Mouse (Mus musculus): ENCODE results near the gene Abr. TPM values are rescaled to one million over a fixed set of nuclear protein-coding genes. Genes with fewer than 3 reads are reported as not detected.
A peak's percentile ranks its signal among the peaks of the same experiment; 100 is the strongest.

Gene Abr
- polyA plus RNA-seq, 1 experiment from 2014 or later = 39.2 TPM

GRCm38 (mm10) chr11:76398798-76399586 lies 223.1 kb downstream of the Abr start, which contains the start of gene Nxn:
Nxn (minus strand) TSS chr11:76399140.
- Histone ChIP-seq H3K9ac (peak within 1 kb of the TSS; percentile 81), H3K27ac (ENCODE audit: low read depth) (peak within 1 kb of the TSS; percentile 88), H3K4me2 (peak within 1 kb of the TSS; percentile 73), H3K4me3 (ENCODE audit: low read depth, low read length) (peak within 1 kb of the TSS; percentile 83), H3K36me3 (ENCODE audit: insufficient read depth) (no peaks in the 10 kb centered on the region), H3K4me1 (ENCODE audit: insufficient read depth) (no peaks in the 10 kb centered on the region), H3K27me3 (ENCODE audit: insufficient read depth, low read length) (no peaks in the 10 kb centered on the region), H3K9me3 (ENCODE audit: low read depth, low read length) (no peaks in the 10 kb centered on the region)
- under 1% methylated on average over 52 of the region's 70 CpGs for WGBS
- ATAC-seq (ENCODE audit: insufficient read depth) (peak; percentile 92), DNase-seq (peak; percentile 96)
- TF ChIP-seq CTCF (IDR thresholded peaks at IDR 0.05; ENCODE audit: low read depth) = no peak

- peak overlapping the region; percentile 81 for H3K9ac ChIP-seq
- peak overlapping the region; percentile 73 for H3K4me2 ChIP-seq
- H3K36me3 ChIP-seq (ENCODE audit: insufficient read depth) = no peaks in the 10 kb centered on the region
- no peaks in the 10 kb centered on the region for H3K9me3 ChIP-seq (ENCODE audit: low read depth, low read length)
- DNase-seq (no peak), ATAC-seq (ENCODE audit: insufficient read depth) (peak; percentile 76)
- no peak for TF ChIP-seq CTCF (IDR thresholded peaks at IDR 0.05; ENCODE audit: low read depth)
- peak overlapping the region; percentile 83 for H3K4me3 ChIP-seq (ENCODE audit: low read depth, low read length)
- H3K27ac ChIP-seq (ENCODE audit: low read depth) = peak overlapping the region; percentile 88
- H3K4me1 ChIP-seq (ENCODE audit: insufficient read depth) = no peaks in the 10 kb centered on the region
- WGBS = under 1% methylated on average over 33 of the region's 33 CpGs
- no peaks in the 10 kb centered on the region for H3K27me3 ChIP-seq (ENCODE audit: insufficient read depth, low read length)
Measured at GRCm38 (mm10) chr11:76398312-76398797, 223.8 kb downstream of the Abr start.

GRCm38 (mm10) chr11:76397650-76398311 lies 224.3 kb downstream of the Abr start:
- ATAC-seq (ENCODE audit: insufficient read depth) = peak; percentile 17
- H3K27ac ChIP-seq (ENCODE audit: low read depth) = peak overlapping the region; percentile 88; the same call in 1 of the 2 replicates
- H3K9ac ChIP-seq = peak overlapping the region; percentile 81
- peak overlapping the region; percentile 83 for H3K4me3 ChIP-seq (ENCODE audit: low read depth, low read length)
- no peaks in the 10 kb centered on the region for H3K36me3 ChIP-seq (ENCODE audit: insufficient read depth)
- H3K9me3 ChIP-seq (ENCODE audit: low read depth, low read length) = no peaks in the 10 kb centered on the region
- DNase-seq = peak; percentile 62
- H3K27me3 ChIP-seq (ENCODE audit: insufficient read depth, low read length) = no peaks in the 10 kb centered on the region
- H3K4me2 ChIP-seq = peak overlapping the region; percentile 73
- under 1% methylated on average over 26 of the region's 26 CpGs for WGBS
- H3K4me1 ChIP-seq (ENCODE audit: insufficient read depth) = no peaks in the 10 kb centered on the region
- TF ChIP-seq CTCF (IDR thresholded peaks at IDR 0.05; ENCODE audit: low read depth) = no peak

GRCm38 (mm10) chr11:76392996-76393395 lies 229.1 kb downstream of the Abr start:
- Histone ChIP-seq H3K27me3 (ENCODE audit: insufficient read depth, low read length) (no peaks in the 10 kb centered on the region), H3K9me3 (ENCODE audit: low read depth, low read length) (no peaks in the 10 kb centered on the region), H3K4me1 (ENCODE audit: insufficient read depth) (peaks cover 10% of the 10 kb centered on the region; the same call in 1 of the 2 replicates), H3K4me3 (ENCODE audit: low read depth, low read length) (no peak overlapping the region), H3K36me3 (ENCODE audit: insufficient read depth) (0 out of 2 replicates have a peak, but pooled peaks cover 3% of the 10 kb centered on the region), H3K4me2 (no peak overlapping the region), H3K27ac (ENCODE audit: low read depth) (no peak overlapping the region), H3K9ac (no peak overlapping the region)
- WGBS = 84% methylated on average over 11 of the region's 11 CpGs
- DNase-seq (no peak), ATAC-seq (ENCODE audit: insufficient read depth) (no peak)
- no peak for TF ChIP-seq CTCF (IDR thresholded peaks at IDR 0.05; ENCODE audit: low read depth)

GRCm38 (mm10) chr11:76392532-76392931 lies 229.6 kb downstream of the Abr start:
- Histone ChIP-seq H3K27ac (ENCODE audit: low read depth) (no peak overlapping the region), H3K36me3 (ENCODE audit: insufficient read depth) (0 out of 2 replicates have a peak, but pooled peaks cover 3% of the 10 kb centered on the region), H3K27me3 (ENCODE audit: insufficient read depth, low read length) (no peaks in the 10 kb centered on the region), H3K4me2 (no peak overlapping the region), H3K4me1 (ENCODE audit: insufficient read depth) (peaks cover 10% of the 10 kb centered on the region; the same call in 1 of the 2 replicates), H3K4me3 (ENCODE audit: low read depth, low read length) (no peak overlapping the region), H3K9me3 (ENCODE audit: low read depth, low read length) (no peaks in the 10 kb centered on the region), H3K9ac (no peak overlapping the region)
- DNase-seq (no peak), ATAC-seq (ENCODE audit: insufficient read depth) (no peak)
- TF ChIP-seq CTCF (IDR thresholded peaks at IDR 0.05; ENCODE audit: low read depth) = no peak
- 83% methylated on average over 7 of the region's 7 CpGs for WGBS

GRCm38 (mm10) chr11:76388711-76389110 lies 233.4 kb downstream of the Abr start:
- no peak for TF ChIP-seq CTCF (IDR thresholded peaks at IDR 0.05; ENCODE audit: low read depth)
- H3K27ac ChIP-seq (ENCODE audit: low read depth) = no peak overlapping the region
- H3K36me3 ChIP-seq (ENCODE audit: insufficient read depth) = 0 out of 2 replicates have a peak, but pooled peaks cover 3% of the 10 kb centered on the region
- ATAC-seq (ENCODE audit: insufficient read depth) (no peak), DNase-seq (no peak)
- H3K9ac ChIP-seq = no peak overlapping the region
- 17% methylated on average over 7 of the region's 7 CpGs for WGBS
- no peak overlapping the region for H3K4me3 ChIP-seq (ENCODE audit: low read depth, low read length)
- H3K9me3 ChIP-seq (ENCODE audit: low read depth, low read length) = no peaks in the 10 kb centered on the region
- peaks cover 24% of the 10 kb centered on the region; the same call in 1 of the 2 replicates for H3K4me1 ChIP-seq (ENCODE audit: insufficient read depth)
- H3K27me3 ChIP-seq (ENCODE audit: insufficient read depth, low read length) = no peaks in the 10 kb centered on the region
- peak overlapping the region; percentile 39; the same call in 1 of the 2 replicates for H3K4me2 ChIP-seq

- Histone ChIP-seq H3K27ac (ENCODE audit: low read depth) (no peak overlapping the region), H3K4me2 (no peak overlapping the region), H3K27me3 (ENCODE audit: insufficient read depth, low read length) (no peaks in the 10 kb centered on the region), H3K4me3 (ENCODE audit: low read depth, low read length) (no peak overlapping the region), H3K9me3 (ENCODE audit: low read depth, low read length) (no peaks in the 10 kb centered on the region), H3K4me1 (ENCODE audit: insufficient read depth) (peaks cover 24% of the 10 kb centered on the region; the same call in 1 of the 2 replicates), H3K36me3 (ENCODE audit: insufficient read depth) (0 out of 2 replicates have a peak, but pooled peaks cover 3% of the 10 kb centered on the region), H3K9ac (no peak overlapping the region)
- no peak for DNase-seq
- ATAC-seq (ENCODE audit: insufficient read depth) = no peak
- TF ChIP-seq CTCF (IDR thresholded peaks at IDR 0.05; ENCODE audit: low read depth) = peak; percentile 49
- 87% methylated on average over 1 of the region's 1 CpGs for WGBS
Measured at GRCm38 (mm10) chr11:76387097-76387496, 235.0 kb downstream of the Abr start.

Data from lung, embryonic 14.5 days (tissue).